ENCODE assay signal across 23 mouse cellular contexts in the genomic region with DNA sequence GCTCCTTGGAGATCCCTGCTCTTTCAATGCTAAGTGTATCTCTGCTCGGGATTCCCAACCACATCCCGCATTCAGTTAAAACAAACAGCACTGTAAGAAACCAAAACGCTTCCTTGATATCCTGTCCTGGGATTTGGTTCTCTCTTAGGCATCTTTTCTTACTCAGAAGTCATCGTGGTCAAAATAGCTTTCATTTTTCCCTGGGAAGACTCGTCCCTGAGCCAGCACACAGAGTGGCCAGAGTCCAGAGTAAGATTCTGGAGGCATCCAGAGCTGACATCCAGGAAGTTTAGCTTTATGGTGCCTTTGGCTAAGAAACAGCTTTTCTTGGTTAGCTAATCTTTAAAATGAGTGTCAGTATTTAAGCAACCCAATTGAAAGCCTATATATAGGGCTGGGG. TPM values are rescaled to one million over a fixed set of nuclear protein-coding genes. Genes with fewer than 3 reads are reported as not detected.
"Had no signal": no experiment of that assay in that cellular context is flagged by ENCODE, and none has a peak within 500 bp of the region (broad histone marks: within the 10 kb centered on the region; RNA-seq: fewer than 3 reads in every experiment).

No protein-coding gene starts in this region.

- H3K27ac ChIP-seq: layer of hippocampus, adult 2 months; limb, embryonic 13.5 days; liver, embryonic 15.5 days; midbrain, embryonic 12.5 days; neural tube, embryonic 13.5 days had no signal

- H3K4me3 ChIP-seq: layer of hippocampus, adult 2 months; limb, embryonic 13.5 days; liver, embryonic 15.5 days; midbrain, embryonic 12.5 days; neural tube, embryonic 13.5 days had no signal

- H3K36me3 ChIP-seq: limb, embryonic 13.5 days; liver, embryonic 15.5 days; midbrain, embryonic 12.5 days; neural tube, embryonic 13.5 days had no signal

- H3K9me3 ChIP-seq: limb, embryonic 13.5 days; liver, embryonic 15.5 days; midbrain, embryonic 12.5 days; neural tube, embryonic 13.5 days had no signal

- H3K9ac ChIP-seq: limb, embryonic 13.5 days; liver, embryonic 15.5 days; midbrain, embryonic 12.5 days; neural tube, embryonic 13.5 days had no signal

- H3K27me3 ChIP-seq: limb, embryonic 13.5 days; liver, embryonic 15.5 days; midbrain, embryonic 12.5 days; neural tube, embryonic 13.5 days had no signal

- H3K4me1 ChIP-seq: limb, embryonic 13.5 days; liver, embryonic 15.5 days; midbrain, embryonic 12.5 days; neural tube, embryonic 13.5 days had no signal

- DNase-seq: kidney, adult 18-20 months; kidney, postnatal 10 days; kidney, postnatal 4 days; left cerebral cortex, postnatal 4 days; lung, postnatal 36 days; right cerebral cortex, postnatal 4 days; spleen, adult 18-20 months; thymus, adult 18-20 months; thymus, postnatal 25 days had no signal

- H3K4me2 ChIP-seq: limb, embryonic 13.5 days; liver, embryonic 11.5 days; liver, embryonic 15.5 days; midbrain, embryonic 12.5 days; neural tube, embryonic 13.5 days had no signal

RNA-seq across cellular contexts. Expression of gene Scgn, which starts 18.7 kb away (rescaled TPM):
- total RNA-seq: left cerebral cortex, adult 18-20 months; megakaryocyte, adult 5-6 weeks had no signal
- polyA plus RNA-seq: limb, embryonic 13.5 days; liver, embryonic 11.5 days; liver, embryonic 15.5 days; lung, embryonic 16.5 days; urinary bladder, adult 2 months had no signal

RNA-seq across cellular contexts. Expression of gene Hist1h2aa, which starts 38.0 kb away (rescaled TPM):
- total RNA-seq: layer of hippocampus, adult 2 months; layer of hippocampus, postnatal 14 days; left cerebral cortex, adult 18-20 months; left cerebral cortex, postnatal 10 days; left cerebral cortex, postnatal 4 days; megakaryocyte, adult 5-6 weeks had no signal
- polyA plus RNA-seq: kidney, embryonic 14.5 days; limb, embryonic 13.5 days; liver, embryonic 11.5 days; liver, embryonic 15.5 days; lung, embryonic 16.5 days; midbrain, embryonic 12.5 days; neural tube, embryonic 13.5 days; stomach, embryonic 14.5 days; urinary bladder, adult 2 months had no signal

RNA-seq across cellular contexts. Expression of gene Hist1h2ba, which starts 38.3 kb away (rescaled TPM):
- total RNA-seq: layer of hippocampus, adult 2 months; layer of hippocampus, postnatal 14 days; left cerebral cortex, adult 18-20 months; left cerebral cortex, postnatal 10 days; left cerebral cortex, postnatal 4 days; megakaryocyte, adult 5-6 weeks had no signal
- polyA plus RNA-seq: kidney, embryonic 14.5 days; limb, embryonic 13.5 days; liver, embryonic 11.5 days; liver, embryonic 15.5 days; lung, embryonic 16.5 days; midbrain, embryonic 12.5 days; neural tube, embryonic 13.5 days; stomach, embryonic 14.5 days; urinary bladder, adult 2 months had no signal

RNA-seq across cellular contexts. Expression of gene Slc17a4, which starts 57.5 kb away (rescaled TPM):
- total RNA-seq: layer of hippocampus, adult 2 months; layer of hippocampus, postnatal 14 days; left cerebral cortex, adult 18-20 months; left cerebral cortex, postnatal 10 days; left cerebral cortex, postnatal 4 days; megakaryocyte, adult 5-6 weeks had no signal
- polyA plus RNA-seq: limb, embryonic 13.5 days; liver, embryonic 11.5 days; lung, embryonic 16.5 days; midbrain, embryonic 12.5 days had no signal
